ENCODE assay signal across 15 mouse cellular contexts in the genomic region with DNA sequence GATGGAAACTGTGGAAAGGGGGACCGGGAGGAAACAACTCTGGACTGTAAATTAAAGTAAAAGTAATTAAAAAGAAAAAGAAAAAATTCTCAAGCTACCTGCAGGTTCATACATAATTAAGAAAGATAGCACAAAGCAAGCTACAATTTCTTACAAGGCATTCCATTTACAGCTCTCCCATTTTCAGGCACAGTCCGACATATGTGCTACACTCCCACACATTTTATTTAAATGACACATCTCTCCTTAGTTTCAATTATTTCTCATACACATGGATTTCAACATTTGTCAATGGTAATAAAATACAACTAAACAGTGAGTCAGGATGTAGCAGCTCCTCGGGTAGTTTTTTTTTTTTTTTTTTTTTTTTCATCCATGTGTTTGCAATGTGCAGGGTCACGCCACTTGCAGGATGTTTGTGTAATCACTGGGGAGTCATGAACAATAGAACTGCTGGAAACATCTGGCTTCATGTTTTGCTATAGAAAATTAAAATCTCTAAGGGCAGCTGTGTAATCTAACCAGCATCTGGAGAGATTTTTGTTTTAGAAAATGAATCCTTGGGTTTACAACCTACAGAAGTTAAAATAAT.
DNase-seq lines count a peak whose midpoint lies in the region; ATAC-seq lines count a peak whose summit lies in the region.
"Had no signal": no experiment of that assay in that cellular context is flagged by ENCODE, and none has a peak within 500 bp of the region (broad histone marks: within the 10 kb centered on the region; RNA-seq: fewer than 3 reads in every experiment).

No protein-coding gene starts in this region.

- H3K4me1 ChIP-seq in embryonic facial prominence, embryonic 12.5 days: no peaks in the 10 kb centered on the region
- H3K4me1 ChIP-seq: heart, embryonic 10.5 days; hindbrain, embryonic 12.5 days had no signal

- 32% methylated on average over 4 of the region's 4 CpGs for WGBS in embryonic facial prominence, embryonic 12.5 days

- no peak overlapping the region for H3K9ac ChIP-seq in embryonic facial prominence, embryonic 12.5 days
- H3K9ac ChIP-seq: forebrain, postnatal 0 days; hindbrain, embryonic 12.5 days had no signal

- no peak overlapping the region for H3K4me2 ChIP-seq in embryonic facial prominence, embryonic 12.5 days (replicated peaks)
- H3K4me2 ChIP-seq: hindbrain, embryonic 12.5 days had no signal

- intact Hi-C loops in left cerebral cortex, postnatal 14 days (cut with DNase I): no loop called here

- peak; percentile 2 to 4 for DNase-seq in adrenal gland, postnatal 36 days
- DNase-seq in adrenal gland, postnatal 10 days: no peak
- peak; percentile 3 to 4 for DNase-seq in left cerebral cortex, postnatal 14 days (ENCODE audit: low spot score in 2 of 2)
- DNase-seq in left cerebral cortex, adult 11 months (ENCODE audit: low spot score): no peak
- peak; percentile 14 for DNase-seq in mesoderm, embryonic 11.5 days (ENCODE audit: low read depth, low spot score)
- DNase-seq in ovary, postnatal 10 days (ENCODE audit: low spot score): no peak
- DNase-seq in kidney, postnatal 36 days: no peak
- DNase-seq: forebrain, postnatal 0 days; kidney, postnatal 10 days had no signal

- H3K27ac ChIP-seq in embryonic facial prominence, embryonic 12.5 days: peak overlapping the region; percentile 55; the same call in 1 of the 2 replicates
- H3K27ac ChIP-seq: heart, embryonic 10.5 days; hindbrain, embryonic 12.5 days; macrophage had no signal

- no peaks in the 10 kb centered on the region for H3K36me3 ChIP-seq in embryonic facial prominence, embryonic 12.5 days
- H3K36me3 ChIP-seq: G1E; heart, embryonic 10.5 days; hindbrain, embryonic 12.5 days had no signal

- no peaks in the 10 kb centered on the region for H3K27me3 ChIP-seq in embryonic facial prominence, embryonic 12.5 days
- H3K27me3 ChIP-seq: hindbrain, embryonic 12.5 days had no signal

- no peak overlapping the region for H3K4me3 ChIP-seq in embryonic facial prominence, embryonic 12.5 days
- H3K4me3 ChIP-seq: heart, embryonic 10.5 days; hindbrain, embryonic 12.5 days had no signal

- peak; percentile 82 for ATAC-seq in embryonic facial prominence, embryonic 12.5 days (ENCODE audit: insufficient number of reproducible peaks, insufficient read depth, low FRiP score, low TSS enrichment)
- ATAC-seq: activated CD4-positive, CD25-positive, alpha-beta regulatory T cell, adult 4 months; forebrain, postnatal 0 days had no signal

- H3K9me3 ChIP-seq in embryonic facial prominence, embryonic 12.5 days: no peaks in the 10 kb centered on the region
- H3K9me3 ChIP-seq: G1E; heart, embryonic 10.5 days; hindbrain, embryonic 12.5 days had no signal

Comparison
In these comparisons a context has a peak if more than half of its experiments do, and no peak if none do; other contexts are left out.
1. DNase-seq: peak in adrenal gland, postnatal 36 days (2 of 2), left cerebral cortex, postnatal 14 days (2 of 2) and mesoderm, embryonic 11.5 days (single experiment); none in adrenal gland, postnatal 10 days (single experiment), left cerebral cortex, adult 11 months (single experiment), ovary, postnatal 10 days (single experiment) and kidney, postnatal 36 days (0 of 2).